Mouse (Mus musculus) stomach, postnatal 0 days (tissue): ENCODE measurements around the gene Klhl12.

ENCODE experiments used
- CTCF ChIP-seq: IDR thresholded peaks from 2 replicates; pipeline ENCODE4 v1.5.1; 2016; ENCODE audit warnings: antibody characterized with exemption, low read depth, mild to moderate bottlenecking, moderate library complexity
- EP300 ChIP-seq: optimal IDR thresholded peaks from 2 replicates; pipeline ENCODE3; 2016; ENCODE audit warnings: antibody characterized with exemption

GRCm38 (mm10) chr1:134492276-134492675 lies 36.9 kb downstream of the Klhl12 start:
- no peak for TF ChIP-seq EP300
- no peak for TF ChIP-seq CTCF
